Mouse (Mus musculus) kidney, adult 10 weeks (tissue): ENCODE results near the gene Msh4. TPM values are rescaled to one million over a fixed set of nuclear protein-coding genes. Genes with fewer than 3 reads are reported as not detected.

Source experiments
- polyA plus RNA-seq: library from polyadenylated mRNA; stranded (reverse); fragments of 350-450 nt; fragmentation: Illumina TruSeq; extraction: RNeasy Lipid Tissue Mini Kit (QIAGEN cat#74804); gene quantifications from one replicate; pipeline ENCODE4 v1.2.3, GENCODE M21; 2014; ENCODE audit warnings: low read depth, low replicate concordance

The Msh4 gene
- not detected for polyA plus RNA-seq

DNA sequence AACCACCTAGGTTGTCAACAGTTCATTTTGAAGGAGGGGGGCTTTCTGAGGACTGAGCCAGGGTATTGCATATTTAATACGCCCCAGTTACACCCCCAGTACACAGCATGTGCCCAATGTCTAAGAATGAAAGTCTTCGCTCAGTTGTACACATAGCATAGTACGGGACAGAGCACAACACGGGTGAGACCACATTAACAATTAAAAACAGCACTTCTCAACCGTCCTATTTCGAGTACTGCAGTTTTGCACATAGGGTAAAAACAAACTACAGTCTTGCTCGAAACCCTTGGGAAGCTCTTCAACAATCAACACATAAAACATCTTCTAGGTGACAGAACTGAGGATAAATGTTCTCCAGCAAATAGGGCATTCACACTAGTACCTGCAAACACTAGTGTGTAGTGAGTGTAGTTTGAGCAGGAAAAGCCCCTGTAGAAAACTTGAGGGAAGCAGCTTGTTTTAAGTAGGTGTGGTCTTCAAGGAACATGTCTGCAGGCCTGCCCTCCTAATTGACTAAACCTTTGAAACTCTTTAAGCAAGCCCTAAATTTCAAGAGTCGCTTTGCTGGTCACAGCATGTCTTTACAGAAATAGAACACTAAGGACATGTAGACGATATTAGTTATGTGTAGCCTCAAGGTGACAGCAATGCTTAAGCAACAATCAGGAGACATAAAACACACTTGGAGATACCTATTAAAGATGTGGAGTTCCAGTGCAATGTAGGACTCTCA is at the start of gene Msh4:
TSS of gene Msh4 (minus strand) at position 3 of the 736 bp plus-strand sequence.

DNA sequence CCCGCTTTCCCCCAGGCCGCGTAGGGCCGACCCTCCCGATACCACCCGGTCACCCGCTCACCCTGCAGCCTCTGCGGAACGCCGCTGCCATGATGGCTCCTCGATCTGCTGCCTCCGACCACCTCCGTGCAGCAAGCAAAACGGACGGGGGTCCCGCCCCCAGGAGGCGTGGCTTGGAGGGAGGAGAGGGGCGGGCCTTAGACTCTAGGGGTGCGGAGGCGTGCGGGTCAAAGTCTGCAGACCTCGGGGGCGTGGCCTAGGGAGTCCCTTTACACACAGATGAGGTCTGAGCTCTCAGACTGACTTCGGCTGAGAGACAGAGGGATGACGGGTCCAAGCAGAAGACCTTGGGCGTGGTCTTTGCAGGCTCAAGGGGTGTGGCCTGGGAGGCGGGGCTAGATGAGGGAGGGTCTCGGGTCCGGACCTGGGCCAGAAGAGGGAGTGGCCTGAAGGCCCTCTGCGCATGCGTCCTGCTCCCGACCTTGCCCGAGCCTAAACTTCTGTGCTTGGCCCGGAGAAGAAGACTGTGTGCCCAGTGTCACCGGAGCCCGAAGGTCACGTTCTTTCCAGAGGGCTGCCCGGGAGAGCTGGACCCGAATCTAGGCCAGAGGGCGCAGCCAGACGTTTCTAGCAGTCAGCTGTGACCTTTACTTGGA is 38.5 kb upstream of the Msh4 start, which contains the start of gene Acadm:
TSS of gene Acadm (minus strand) at position 298 of the 656 bp plus-strand sequence.

DNA sequence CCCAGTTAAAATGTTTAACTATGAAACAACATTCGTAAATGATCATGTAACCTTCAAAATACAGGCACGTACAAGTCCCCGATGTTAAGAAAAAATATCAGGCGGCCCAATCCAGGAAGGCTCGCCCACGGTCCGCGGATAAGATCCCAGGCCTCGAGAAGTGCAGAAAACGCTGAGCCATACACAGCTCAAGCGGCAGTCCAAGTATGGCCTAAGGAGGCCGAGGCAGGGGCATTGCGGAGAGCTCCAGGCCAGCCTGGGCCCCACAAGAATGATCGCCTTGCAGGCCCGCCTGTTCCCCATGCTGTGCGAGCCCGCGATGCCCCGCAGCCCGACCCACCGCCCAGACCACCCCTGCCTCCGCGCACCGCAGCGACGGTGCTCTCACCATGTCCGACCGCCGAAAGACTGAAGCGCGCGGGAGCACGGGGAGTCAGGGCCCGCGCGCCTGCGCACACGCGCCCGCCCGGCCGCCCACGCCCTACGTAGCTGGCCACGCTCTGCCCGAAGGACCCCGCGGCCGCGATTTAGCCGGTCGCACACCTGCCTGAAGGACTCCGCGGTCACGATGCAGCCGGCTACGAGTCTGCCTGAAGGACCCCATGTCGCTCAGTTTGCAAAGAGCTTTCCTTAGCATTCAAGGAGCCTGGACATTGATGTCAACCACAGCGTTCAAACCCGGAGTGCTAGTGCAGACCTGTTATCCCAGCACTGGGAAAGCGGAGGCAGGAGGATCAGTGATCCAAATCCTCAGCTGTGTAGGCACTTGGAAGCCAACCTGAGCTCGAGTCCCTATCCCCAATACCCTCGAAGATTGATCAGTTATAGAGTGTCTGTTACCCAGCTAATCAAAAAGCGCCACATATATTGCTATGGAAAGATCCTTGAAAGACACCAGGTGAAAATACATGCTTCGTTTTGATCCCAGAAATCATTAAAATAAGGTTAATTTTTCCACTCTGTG is 6.9 kb upstream of the Msh4 start, which contains the start of gene Rabggtb:
TSS of gene Rabggtb (minus strand) at position 464 of the 964 bp plus-strand sequence.

DNA sequence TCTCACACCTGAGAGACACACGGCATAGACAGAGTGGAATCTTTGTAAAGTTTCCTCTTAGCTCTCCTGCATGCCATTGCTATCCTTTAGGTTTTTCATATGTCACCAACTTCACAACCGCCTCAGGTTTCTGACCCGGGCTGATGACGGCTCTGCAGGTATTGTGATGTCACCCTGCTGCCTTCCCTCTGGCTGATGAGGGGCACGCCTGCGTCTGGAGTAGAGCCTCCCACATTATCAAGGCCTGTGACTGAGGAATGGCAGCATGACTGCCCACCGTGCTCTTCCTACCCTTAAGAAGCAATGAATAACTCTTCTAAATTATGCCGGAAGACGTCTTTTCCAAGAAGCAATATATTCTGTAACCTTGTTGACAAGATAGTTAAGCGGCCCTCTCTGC is 61.9 kb downstream of the Msh4 start, which contains the start of gene Asb17:
TSS of gene Asb17 (plus strand) at position 180 of the 400 bp plus-strand sequence.

Other genes with a start within 250 kb of the Msh4 start
- gene St6galnac3, start 181.0 kb downstream of the Msh4 start, polyA plus RNA-seq: 6.1 TPM
- not detected for gene Asb17, start 61.9 kb downstream of the Msh4 start, polyA plus RNA-seq
- 102 TPM for gene Rabggtb, start 6.9 kb upstream of the Msh4 start, polyA plus RNA-seq
- 1,283 TPM for gene Acadm, start 38.5 kb upstream of the Msh4 start, polyA plus RNA-seq
- not detected for gene Slc44a5, start 67.3 kb upstream of the Msh4 start, polyA plus RNA-seq